Mouse (Mus musculus): ENCODE measurements around the gene Cacna2d3. TPM values are rescaled to one million over a fixed set of nuclear protein-coding genes. Genes with fewer than 3 reads are reported as not detected.

Cacna2d3 gene
- total RNA-seq (2021), result 1 to 10 TPM; 2.2 to 2.8 TPM
- long read RNA-seq, experiment 1, partial matches to known transcripts, result 0 of 17 reads
- long read RNA-seq, experiment 1, other reads (novel, unspliced or antisense), result 17 of 17 reads
- long read RNA-seq, experiment 2, partial matches to known transcripts, result 0 of 18 reads
- long read RNA-seq, experiment 2, other reads (novel, unspliced or antisense), result 18 of 18 reads

DNA sequence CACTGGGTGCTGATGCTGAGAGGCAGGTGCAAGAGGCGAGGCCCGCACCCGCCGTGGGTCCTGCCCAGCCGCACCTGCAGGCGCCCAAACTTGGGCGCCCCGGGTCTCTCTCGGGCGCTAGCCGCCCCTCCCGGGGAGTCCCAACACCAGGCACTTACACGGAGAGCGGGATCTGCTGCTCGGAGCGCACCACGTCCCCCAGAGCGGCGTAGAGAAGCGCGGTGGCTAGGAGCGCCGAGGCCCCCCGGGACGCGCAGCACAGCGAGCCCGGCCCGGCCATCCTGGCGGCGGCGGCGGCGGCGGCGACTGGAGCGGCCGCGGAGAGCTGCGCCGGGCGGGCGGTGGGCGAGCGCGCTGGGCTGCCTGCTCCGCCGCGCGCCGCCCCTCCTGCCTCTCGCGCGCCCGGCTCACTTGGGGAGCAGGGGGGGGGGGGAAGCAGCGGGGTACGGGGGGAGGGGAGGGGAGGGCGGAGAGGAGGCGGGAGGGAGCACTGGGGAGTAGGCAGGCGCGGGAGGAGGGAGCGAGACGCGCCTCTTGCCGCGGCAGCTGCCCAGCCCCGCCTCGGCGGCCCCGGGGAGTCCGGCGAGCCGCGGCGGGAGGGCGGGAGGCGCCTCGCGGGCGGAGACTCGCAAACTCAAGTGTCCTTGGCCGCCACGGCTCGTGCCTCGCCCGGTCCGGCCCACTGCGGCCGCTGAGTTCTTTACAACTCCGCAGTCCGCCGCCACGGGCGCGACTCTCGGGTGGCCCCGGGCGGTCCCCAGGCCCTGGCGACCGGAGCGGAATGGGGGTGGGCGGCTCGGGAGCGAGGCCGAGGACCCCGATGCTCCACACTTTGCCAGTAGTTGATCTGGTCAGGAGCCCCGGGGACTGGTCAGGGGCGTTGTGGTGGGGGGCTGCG, at the start of gene Cacna2d3:
Gene Cacna2d3 (minus strand): TSS at position 377 of the 898 bp plus-strand sequence.
- peak; percentile 50 for DNase-seq

DNA sequence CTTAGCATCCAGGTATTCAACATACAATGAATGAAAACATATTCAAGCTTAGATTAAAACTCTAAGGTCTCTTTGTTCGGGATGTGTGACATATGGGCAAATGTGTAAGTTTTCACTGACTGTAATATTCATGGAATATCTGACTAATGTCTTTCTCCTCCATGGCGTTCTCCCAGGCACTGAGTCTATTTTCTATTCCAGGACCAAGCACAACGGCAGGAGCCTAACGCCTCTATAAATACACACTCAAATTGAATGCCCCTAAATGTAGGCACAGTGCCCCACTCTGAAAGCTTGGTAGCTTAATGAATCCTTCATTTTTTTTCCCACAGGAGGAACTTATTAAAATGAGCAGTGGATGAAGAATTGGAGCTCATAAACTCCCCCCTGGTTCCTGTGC, 47.8 kb upstream of the Cacna2d3 start:
- no peak for DNase-seq

DNA sequence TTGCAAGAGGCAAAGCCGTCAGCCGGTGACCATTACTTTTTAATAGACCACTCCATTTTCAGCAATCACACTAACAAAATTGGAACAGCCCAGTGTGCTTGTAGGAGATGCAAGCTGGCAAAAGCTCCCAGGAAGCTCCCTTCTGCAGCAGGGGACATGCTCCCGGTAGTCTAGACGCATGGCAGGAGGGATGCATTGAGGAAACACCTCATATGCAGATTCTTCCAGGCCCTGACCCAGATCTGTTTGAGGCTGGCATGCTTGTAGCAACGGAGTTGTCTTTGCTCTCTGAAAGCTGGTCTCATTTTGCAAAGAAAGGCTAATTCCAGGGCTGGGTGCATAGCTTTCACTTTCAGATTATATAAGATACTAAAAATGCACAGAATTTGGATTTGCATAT, 31.2 kb upstream of the Cacna2d3 start:
- no peak for DNase-seq

DNA sequence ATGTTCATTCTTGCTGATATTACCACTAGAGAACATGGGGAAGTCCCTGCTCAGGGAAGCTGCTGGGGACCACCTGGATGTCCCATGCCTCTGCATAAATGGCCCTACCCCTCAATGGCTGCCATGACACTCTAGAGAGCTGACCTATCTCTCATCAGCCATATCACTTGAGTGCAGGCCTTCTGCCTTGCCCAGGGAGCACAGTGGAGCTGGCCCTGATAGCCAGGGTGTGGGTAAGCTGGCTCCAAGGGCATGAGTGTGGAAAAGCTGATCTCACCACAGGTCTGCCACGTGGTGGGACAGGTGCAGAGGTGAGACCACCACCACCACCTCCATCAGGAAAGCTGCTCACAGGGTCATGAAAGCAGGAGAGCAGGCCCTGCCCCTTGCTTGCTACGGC, 17.1 kb upstream of the Cacna2d3 start:
- DNase-seq, result no peak

DNA sequence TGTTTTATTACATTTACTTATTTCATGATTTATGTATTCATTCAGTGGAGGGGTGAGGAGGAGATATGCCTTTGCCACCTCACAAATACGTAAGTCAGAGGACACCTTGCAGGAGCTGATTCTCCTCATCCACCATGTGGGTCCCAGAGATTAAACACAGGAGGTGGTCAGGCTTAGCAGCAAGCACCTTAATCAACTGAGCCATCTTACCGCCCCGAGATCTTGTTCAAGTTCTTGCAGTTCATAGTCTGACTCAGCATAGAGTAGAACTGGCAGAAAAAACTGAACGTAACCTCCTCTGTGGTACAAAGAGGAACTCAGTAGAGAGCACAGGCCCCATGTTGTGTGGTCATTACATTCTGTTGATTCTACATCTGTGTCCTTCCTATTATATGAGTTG, 8.6 kb upstream of the Cacna2d3 start:
- DNase-seq, result no peak

DNA sequence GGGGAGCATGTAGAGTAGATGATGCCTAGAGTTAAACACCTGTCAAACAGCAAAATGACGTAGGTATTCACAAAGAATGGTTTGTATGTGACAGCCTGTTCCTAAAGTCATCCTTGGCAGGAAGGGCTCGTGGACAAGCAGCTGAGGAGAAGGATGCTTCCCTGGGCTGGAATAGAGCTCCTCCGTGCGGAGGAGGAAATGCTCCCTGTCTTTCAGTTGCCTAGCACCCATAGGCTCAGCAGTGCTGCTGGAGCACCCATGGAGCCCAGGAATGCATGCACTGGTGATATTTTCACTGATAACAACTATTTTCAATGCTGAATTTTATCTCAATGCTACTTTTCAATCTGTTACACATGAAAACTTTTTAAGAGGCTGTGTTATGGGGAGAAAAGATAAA, 7.3 kb upstream of the Cacna2d3 start:
- no peak for DNase-seq

DNA sequence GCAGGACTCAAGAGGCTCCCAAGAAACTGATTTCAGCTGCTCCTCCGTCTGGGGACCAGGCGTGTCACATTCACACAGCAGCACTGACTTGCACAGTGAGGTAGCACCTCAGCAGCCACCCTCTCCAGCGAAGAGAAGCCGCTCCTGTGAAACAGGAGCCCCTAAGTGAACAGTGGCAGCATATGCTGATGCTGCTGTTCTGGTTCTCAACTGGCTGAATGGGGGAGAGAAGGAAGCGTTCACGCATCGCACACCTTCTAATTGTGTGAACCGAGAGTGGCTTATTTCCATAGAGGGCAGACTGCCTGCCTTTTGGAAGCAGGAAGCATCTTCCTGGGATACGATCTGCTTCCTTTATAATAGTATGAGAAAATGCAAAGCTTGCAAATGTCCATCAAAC, 5.9 kb upstream of the Cacna2d3 start:
- DNase-seq, result no peak

DNA sequence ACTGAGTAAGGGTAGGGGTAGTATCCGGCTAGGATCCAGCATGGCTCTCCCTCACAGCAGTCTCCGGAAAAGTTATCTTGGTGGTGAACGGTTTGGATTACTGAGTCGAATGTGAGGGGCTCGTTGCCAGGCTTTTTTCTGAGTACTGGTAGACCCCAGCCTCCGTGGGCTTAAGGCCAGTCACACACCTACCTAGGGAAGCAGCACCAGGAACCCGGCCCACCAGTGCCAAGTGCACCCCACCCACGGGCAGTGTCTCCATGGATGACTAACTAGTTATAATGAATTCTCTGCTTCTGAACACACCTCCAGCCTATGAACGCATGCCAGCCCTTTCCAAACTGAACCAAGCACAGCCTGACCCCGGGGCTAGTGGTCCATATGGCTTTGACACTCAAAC, 1.6 kb upstream of the Cacna2d3 start:
- no peak for DNase-seq

DNA sequence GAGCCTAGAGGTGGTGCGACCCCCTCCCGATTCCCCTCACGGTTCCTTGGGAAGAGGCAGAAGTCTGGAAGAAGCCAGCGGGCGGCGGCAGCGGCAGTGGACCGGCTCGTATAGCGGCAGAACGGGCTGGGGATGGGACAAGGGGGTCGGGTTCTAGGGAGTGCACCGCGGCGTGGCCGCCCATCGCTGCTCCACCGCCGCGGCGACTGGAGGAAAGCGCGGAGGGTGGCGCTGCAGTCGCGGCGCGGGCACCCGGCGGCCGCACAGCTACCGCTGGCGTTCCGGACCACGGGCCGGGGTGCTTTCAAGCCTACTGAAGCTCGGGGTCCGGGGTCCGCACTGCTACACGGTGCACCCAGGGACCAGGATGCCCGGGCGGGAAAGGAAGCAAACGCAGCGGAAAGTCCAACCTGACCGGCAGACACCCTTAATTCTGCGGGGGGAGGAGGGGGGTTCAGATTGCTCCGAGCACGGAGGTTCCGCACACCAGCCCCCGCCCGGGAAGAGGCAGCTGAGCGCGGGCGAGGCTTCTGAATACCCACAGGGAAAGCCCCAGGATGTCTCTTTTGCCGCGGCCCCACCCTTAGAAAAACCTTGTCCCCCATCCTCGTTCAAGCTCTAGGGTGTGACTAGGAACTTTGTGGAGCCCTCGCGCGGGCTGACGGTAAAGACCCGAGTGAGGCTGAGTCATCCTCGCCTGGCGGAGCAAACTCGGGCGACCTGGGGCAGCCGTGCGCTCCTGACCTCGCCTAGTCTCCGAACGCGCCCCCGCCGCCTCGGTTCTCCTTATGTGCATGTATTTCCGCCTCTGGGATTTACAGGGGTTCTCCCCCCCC, 940 bp upstream of the Cacna2d3 start:
- peak; percentile 15 for DNase-seq

DNA sequence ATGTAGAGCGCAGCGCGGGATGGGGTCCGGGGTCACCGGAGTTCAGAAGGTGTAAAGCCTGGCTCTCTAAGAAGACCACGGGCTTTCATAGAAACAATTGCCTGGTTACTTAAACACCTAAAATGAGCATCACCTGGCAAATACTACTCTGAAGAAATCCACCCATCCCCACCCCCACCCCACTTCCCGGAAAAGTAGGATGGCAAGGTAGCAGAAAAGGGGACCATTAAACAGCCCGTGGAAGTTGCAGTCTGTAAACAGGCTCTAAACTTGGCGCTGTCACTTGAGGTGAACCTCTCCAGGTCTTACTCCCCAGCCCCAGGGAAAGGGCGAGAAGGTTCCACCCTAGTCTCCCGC, 555 bp downstream of the Cacna2d3 start:
- no peak for DNase-seq

DNA sequence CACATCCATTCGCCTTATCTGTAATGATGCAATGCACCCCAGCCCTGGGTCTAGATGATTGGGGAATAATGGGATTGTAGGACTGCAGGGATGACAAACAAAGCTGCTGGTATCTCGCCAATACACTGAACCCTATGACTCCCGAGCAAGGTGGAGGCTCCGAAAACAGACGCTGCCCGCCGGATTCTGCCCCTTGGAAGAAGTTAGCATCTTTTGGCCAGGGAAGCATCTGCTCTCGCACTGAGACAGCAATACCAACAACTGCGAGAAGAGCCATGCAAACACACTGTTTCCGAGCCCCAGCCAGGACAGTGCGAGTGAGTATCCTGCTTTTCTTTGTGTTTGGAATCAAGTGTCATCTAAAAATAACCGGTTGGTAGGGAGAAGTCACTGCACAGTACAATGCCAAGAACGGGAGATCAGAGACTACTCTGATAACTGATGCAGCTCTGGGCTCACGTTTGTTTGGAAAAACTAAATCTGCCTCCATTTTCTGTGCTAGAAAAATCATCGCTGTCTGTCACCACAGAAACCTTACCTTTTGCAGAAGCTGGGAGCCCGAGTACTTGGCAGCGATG, 1.2 kb downstream of the Cacna2d3 start:
- DNase-seq, result no peak

DNA sequence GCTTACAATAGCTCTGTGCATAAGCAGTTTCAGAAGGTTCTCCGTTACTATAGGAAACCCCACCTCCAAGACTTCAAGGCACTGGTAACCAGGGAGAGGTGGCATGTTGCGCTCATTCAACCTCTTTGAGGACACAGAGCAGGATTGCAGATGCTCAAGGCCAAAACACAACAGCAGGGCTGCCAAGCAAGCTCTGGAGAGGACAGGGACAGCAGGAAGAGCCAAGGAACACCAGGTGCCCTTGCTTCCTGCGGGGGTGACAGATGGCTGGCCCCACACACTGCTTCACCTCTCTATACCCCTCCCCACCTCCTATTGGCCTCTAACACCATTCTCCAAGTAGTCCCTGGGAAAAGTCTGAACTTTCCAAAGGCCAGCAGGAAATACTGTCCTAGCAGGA, 9.0 kb downstream of the Cacna2d3 start:
- DNase-seq, result no peak

DNA sequence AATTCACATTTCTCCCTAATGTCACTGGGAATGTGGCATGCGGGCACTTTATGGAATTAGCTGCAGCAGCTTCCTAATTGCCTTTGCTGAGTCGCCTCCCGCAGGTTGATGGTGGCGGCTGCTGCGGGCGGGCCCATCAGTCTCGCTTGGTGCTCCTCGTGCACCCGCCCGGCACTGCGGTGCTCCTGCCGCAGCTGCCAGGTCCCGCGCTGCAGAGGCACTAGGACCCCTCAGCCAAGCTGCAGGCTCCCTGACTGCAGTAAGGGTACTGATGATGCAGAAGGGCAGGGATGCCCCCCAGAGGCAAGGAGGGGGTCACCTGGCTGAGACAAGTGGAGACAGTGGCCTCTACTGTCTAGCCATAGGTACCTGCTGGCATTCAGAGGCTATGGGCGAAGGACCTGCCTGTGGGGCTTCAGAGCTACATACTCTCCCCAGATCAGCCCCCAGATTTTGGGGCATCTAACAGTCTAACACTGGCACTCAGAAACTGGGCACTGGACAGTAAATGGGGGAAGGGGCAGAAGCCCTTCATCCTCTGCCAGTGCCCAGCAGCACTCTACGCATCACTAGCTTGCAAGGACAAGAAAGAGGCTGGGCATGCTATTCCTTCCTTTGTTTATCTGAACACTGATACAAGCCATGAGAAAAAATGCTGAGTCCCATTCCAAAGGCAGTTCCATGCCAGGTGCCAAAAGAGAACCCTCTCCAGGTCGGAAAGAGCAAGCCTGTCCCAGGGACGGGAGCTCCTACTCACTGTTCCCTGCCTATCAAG, 13.9 kb downstream of the Cacna2d3 start:
- no peak for DNase-seq

DNA sequence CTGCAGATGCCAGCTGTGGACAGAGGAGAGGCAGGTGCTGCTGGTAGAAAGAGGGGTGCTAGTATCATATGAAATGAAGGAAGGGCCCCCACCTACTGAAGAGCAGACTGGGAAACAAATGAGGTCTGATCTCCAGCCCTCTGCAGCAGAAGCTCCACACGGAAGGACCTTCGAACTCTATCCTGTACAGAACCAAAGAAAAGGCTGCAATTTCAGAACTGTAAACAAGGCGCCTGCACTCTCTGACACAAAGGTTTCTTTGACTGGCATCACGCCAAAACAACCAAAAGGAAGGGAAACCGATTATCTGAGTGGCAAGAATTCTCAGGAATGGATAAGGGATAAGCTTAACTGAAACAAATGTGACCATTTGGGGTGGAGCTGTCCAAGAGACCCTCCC, 18.9 kb downstream of the Cacna2d3 start:
- DNase-seq, result no peak

DNA sequence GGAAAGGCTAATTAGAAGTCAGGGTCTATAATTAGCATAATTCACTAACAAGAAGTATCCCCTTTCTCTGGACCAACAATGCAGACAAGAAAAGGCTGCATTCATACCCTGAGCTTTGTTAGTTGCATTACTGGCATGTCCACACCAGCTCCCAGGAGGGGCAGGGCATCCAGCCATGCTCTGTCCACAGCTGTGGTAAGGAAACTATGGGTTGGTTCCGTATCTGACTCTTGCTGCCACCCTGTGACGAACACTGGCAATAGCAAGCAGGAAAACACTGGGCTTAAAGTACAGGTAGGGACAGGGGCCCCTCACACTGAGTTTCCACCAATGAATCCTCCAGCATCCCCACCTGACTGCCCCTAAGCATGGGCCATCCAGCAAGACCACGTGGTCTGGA, 25.5 kb downstream of the Cacna2d3 start:
- peak; percentile 10 for DNase-seq

DNA sequence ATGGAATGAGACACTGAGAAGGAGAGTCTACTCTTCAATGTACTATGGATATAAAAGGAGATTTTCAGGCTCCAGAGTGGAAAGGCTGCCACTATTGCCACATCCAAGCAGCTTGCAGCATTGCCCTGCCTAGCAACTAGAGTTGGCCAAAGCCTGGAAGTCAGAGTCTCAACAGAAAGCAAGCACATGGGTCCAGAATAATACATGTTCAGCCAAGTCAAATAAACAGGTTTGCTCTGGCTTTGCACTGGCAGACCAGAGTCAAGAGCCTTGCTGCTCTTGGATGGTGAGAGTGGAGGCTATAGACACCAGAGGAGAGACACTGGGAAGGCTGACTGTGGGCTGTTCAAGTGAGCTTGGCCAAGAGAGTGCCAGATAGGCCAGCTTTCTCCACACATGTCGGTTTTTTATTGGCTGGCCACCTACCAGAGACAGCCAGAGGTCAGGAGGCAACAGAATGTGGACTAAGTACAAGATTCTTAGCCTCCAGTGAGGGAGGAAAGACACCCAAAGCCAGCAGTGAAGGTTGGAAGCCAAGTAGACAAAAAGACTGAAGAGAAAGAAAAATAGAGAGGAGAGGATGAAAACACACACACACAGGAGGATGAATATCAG, 49.1 kb downstream of the Cacna2d3 start:
- no peak for DNase-seq

DNA sequence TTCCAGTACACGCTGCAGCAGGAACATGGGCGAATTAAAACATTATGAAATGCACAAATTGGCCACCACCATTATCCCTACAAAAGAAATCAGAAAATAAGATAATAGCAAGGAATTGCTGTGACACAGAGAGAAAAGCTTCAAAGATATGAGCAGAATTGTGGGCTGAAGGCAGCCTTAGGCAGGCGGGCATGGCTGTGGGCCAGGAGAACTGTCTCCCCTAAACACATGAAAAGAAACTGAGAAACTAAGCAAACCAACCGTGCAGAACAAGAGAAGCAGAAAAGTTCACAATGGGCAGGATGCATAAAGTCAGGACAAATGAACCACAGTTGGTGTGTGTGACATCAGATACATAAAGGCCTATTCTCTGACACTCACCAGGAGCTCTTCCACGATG, 51.8 kb downstream of the Cacna2d3 start:
- no peak for DNase-seq

DNA sequence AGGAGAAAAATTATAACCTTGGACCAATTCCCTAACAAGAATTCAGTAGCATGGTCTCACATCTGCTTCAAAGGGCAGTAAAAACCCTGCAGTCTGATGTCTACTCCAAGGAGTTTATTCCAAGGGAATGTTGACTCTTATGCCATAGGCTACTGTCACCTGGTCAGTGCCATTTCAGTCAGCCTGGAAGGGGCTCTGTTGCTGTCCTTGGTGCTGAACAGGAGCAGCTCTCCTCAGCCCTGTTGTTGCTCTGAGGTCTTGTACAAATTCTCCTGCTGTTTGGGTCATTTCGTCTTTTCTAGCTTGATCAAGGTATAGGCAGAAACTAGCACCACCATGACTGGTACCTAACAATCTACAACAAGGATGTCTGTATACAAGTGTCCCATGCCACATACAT, 64.7 kb downstream of the Cacna2d3 start:
- peak; percentile 42 for DNase-seq

DNA sequence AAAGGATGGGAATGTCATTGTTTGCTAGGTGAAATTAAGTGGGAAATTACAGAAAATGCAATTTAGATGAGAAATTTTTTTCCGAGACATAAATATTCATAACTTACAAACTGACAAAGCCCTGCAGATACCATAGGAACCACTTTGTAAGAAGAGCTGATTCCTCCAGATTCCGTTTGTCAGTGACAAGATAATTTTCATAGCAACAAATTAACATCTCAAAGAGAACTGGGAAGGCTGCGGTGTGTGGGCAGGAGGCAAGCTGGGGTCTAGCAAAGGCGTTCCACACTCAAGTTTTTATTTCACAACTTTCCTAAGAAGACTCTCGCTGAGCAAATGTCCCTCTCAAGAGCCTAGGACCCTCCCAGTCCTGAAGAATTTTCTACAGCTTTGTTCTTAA, 71.1 kb downstream of the Cacna2d3 start:
- DNase-seq, result no peak

DNA sequence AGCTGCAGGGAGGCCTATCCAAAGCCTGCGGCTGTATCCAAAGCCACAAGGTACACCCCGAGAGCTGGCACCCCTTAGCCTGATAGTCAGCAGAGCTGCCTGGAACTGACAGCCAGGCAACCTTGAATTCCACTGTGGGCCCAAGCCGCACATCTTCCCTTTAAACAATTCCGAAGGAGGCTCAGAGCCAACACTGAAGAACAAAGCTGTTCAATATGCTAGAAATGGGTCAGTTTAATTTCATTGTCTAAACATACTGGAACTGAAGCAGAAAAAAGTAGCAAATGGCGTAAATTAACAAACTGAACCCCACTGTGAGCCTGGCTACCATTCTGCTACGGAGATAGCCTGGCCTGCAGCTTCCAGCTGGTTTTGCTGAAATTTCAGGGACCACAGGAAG, 72.9 kb downstream of the Cacna2d3 start:
- DNase-seq, result no peak

DNA sequence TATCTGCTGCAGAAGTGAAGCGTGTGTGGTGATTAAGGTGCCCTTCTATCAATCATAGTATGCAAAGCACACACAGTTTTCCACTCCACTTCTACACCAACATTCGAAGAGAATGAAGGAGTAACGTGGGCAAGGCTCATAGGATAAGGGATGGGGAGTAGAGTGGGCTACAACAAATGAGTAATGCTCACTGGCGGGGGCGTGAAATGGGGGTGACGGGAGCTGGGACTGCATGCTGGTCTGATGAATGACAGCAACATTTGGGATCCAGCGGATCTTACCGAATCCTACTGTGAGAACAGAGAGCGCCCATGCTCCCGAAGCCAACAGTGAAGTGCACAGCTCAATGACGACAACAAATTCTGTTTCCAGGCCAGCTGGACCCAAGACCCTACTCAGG, 76.2 kb downstream of the Cacna2d3 start:
- no peak for DNase-seq

DNA sequence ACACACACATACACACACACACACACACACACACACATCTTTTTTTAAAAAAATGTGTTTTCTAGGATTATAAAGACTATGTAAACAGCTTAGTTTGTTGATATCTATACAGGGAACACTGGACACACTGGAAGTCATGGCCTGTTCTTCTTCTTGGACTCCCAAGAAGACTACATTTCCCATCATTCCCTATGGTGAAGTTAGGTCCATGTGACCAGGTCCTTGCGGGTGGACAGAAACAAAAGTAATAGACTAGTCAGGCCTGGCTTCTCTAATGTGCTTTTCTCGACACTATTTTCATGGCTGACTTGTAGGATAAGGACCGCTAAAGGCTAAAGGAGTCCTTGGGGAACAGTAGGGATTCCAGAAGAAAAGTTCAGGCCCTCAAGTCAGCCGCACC, 78.4 kb downstream of the Cacna2d3 start:
- no peak for DNase-seq
